Mouse (Mus musculus) cerebellum, adult 2 months (tissue): ENCODE results near the gene Cd151. TPM values are rescaled to one million over a fixed set of nuclear protein-coding genes. Genes with fewer than 3 reads are reported as not detected.
A peak's percentile ranks its signal among the peaks of the same experiment; 100 is the strongest.

Experiments
- DNase-seq, 2 experiments: peaks; one replicate each; pipeline ENCODE4 v3.0.0; 2021
- H3K27ac ChIP-seq: fragments of 200-500 bp; 2 replicates; pipeline ENCODE4 v1.5.1; 2012; ENCODE audit warnings: low read length, control low read depth, inconsistent platforms; ENCODE audit not compliant: insufficient read depth
- H3K27me3 ChIP-seq: fragments of 200-500 bp; 2 replicates; pipeline ENCODE4 v1.6.1; 2012; ENCODE audit warnings: inconsistent platforms, mild to moderate bottlenecking, low read length, moderate library complexity; ENCODE audit not compliant: control insufficient read depth, insufficient read depth
- H3K4me1 ChIP-seq: fragments of 200-500 bp; 2 replicates; pipeline ENCODE4 v1.6.1; 2011; ENCODE audit warnings: low read length; ENCODE audit not compliant: control insufficient read depth, insufficient read depth
- H3K4me3 ChIP-seq: fragments of 200-500 bp; replicated peaks from 2 replicates; pipeline ENCODE3; 2011; ENCODE audit warnings: mild to moderate bottlenecking, low read depth, low read length, control low read depth; ENCODE audit not compliant: insufficient read depth
- CTCF ChIP-seq: fragments of 200-500 bp; IDR thresholded peaks from 2 replicates; pipeline ENCODE4 v1.5.1; 2011; ENCODE audit warnings: low read depth, mild to moderate bottlenecking, control low read depth, low read length, moderate library complexity, borderline replicate concordance; ENCODE audit not compliant: insufficient read depth
- POLR2A ChIP-seq: fragments of 200-500 bp; IDR thresholded peaks from 2 replicates; pipeline ENCODE4 v1.6.1; 2011; ENCODE audit warnings: low read length, control low read depth, borderline replicate concordance; ENCODE audit not compliant: insufficient read depth
- WGBS: fragments of 180-500 bp; shearing (Covaris S2); methylation state at CpG from one replicate; pipeline ENCODE4 v1.1.7; 2018; 5-methylcytosine and 5-hydroxymethylcytosine counted together
- polyA plus RNA-seq: library from polyadenylated mRNA; depleted of rRNA; stranded (reverse); fragments of >200 nt; gene quantifications from 2 replicates; pipeline ENCODE4 v1.2.3, GENCODE M21; 2012

Cd151 gene
- polyA plus RNA-seq, 1 experiment = 68.7 TPM

- Histone ChIP-seq H3K4me1 (peaks cover 44% of the 10 kb centered on the region), H3K4me3 (peak overlapping the region; percentile 84), H3K27ac (peak overlapping the region; percentile 98), H3K27me3 (no peaks in the 10 kb centered on the region)
- peak; percentile 65 to 70 for DNase-seq
- TF ChIP-seq POLR2A (no peak), CTCF (no peak)
- WGBS = 9% methylated on average over 15 of the region's 15 CpGs
These were observed 33.4 kb upstream of the Cd151 start for GRCm38 (mm10) chr7:141433517-141434400.

- no peaks in the 10 kb centered on the region for H3K27me3 ChIP-seq
- TF ChIP-seq CTCF = no peak
- peak; percentile 57; the same call in 1 of the 2 replicates for TF ChIP-seq POLR2A
- H3K4me1 ChIP-seq = peaks cover 50% of the 10 kb centered on the region
These were observed 32.7 kb upstream of the Cd151 start for GRCm38 (mm10) chr7:141434464-141434863.

GRCm38 (mm10) chr7:141435129-141435855, 31.9 kb upstream of the Cd151 start:
- Histone ChIP-seq H3K27ac (peak overlapping the region; percentile 98), H3K4me3 (peak overlapping the region; percentile 84), H3K27me3 (no peaks in the 10 kb centered on the region), H3K4me1 (peaks cover 45% of the 10 kb centered on the region)
- no peak for TF ChIP-seq CTCF
- peak; percentile 96 for TF ChIP-seq POLR2A
- peak; percentile 83 to 84 for DNase-seq
- 1% methylated on average over 17 of the region's 17 CpGs for WGBS

More at GRCm38 (mm10) chr7:141434464-141434863, 32.7 kb upstream of the Cd151 start:
- under 1% methylated on average over 8 of the region's 8 CpGs for WGBS
- peak; percentile 86 to 90 for DNase-seq
- Histone ChIP-seq H3K27ac (peak overlapping the region; percentile 98), H3K4me3 (peak overlapping the region; percentile 84)

- Histone ChIP-seq H3K27ac (peak overlapping the region; percentile 75), H3K4me3 (peak overlapping the region; percentile 55), H3K27me3 (no peaks in the 10 kb centered on the region), H3K4me1 (peaks cover 45% of the 10 kb centered on the region)
- 72% methylated on average over 9 of the region's 9 CpGs for WGBS
- peak in 1 of 2 experiments; percentile 39 for DNase-seq
- TF ChIP-seq CTCF (no peak), POLR2A (no peak)
These were observed 31.2 kb upstream of the Cd151 start for GRCm38 (mm10) chr7:141435856-141436522.

GRCm38 (mm10) chr7:141436523-141436892, 30.7 kb upstream of the Cd151 start:
- H3K4me1 ChIP-seq = peaks cover 40% of the 10 kb centered on the region
- no peak for TF ChIP-seq CTCF
- no peak for TF ChIP-seq POLR2A

GRCm38 (mm10) chr7:141437178-141438120, 29.7 kb upstream of the Cd151 start, which contains the start of gene Slc25a22:
Slc25a22 (minus strand) TSS chr7:141437892.
- Histone ChIP-seq H3K27ac (peak within 1 kb of the TSS; percentile 99), H3K4me3 (peak within 1 kb of the TSS; percentile 98), H3K4me1 (peaks cover 32% of the 10 kb centered on the region), H3K27me3 (no peaks in the 10 kb centered on the region)
- TF ChIP-seq CTCF (peak; percentile 61; the same call in 1 of the 2 replicates), POLR2A (peak; percentile 74; the same call in 1 of the 2 replicates)
- WGBS = 4% methylated on average over 53 of the region's 53 CpGs
- DNase-seq = peak; percentile 87 to 92

More at GRCm38 (mm10) chr7:141436523-141436892, 30.7 kb upstream of the Cd151 start:
- WGBS = 20% methylated on average over 2 of the region's 2 CpGs
- no peaks in the 10 kb centered on the region for H3K27me3 ChIP-seq
- H3K27ac ChIP-seq = no peak overlapping the region; the same call in 1 of the 2 replicates
- DNase-seq = peak in 1 of 2 experiments; percentile 18
- peak overlapping the region; percentile 98 for H3K4me3 ChIP-seq
